Mouse (Mus musculus): Measurements from ENCODE around the gene Ebf1.

GRCm38 (mm10) chr11:44593016-44593415 lies 24.1 kb upstream of the Ebf1 start:
- no peak for TF ChIP-seq POLR2A (IDR thresholded peaks at IDR 0.05; ENCODE audit: control insufficient read depth in 1 of 2, insufficient read depth in 1 of 2, low read depth in 1 of 2, low read length in 2 of 2, poor library complexity in 1 of 2)
- TF ChIP-seq CTCF (IDR thresholded peaks at IDR 0.05 in 2 of 3, conservative IDR thresholded peaks at IDR 0.05 in 1 of 3; ENCODE audit: control insufficient read depth in 1 of 3, insufficient read depth in 1 of 3, low read depth in 2 of 3, low read length in 3 of 3, poor library complexity in 1 of 3, severe bottlenecking in 1 of 3): peak in 2 of 3 experiments; percentile 43 to 48; a peak in 4 of 6 replicates
- no peak for TF ChIP-seq HCFC1 (IDR thresholded peaks at IDR 0.05; ENCODE audit: low read depth, low read length)

All from MEL (cell line).